Mouse (Mus musculus) monocyte, adult 5-6 weeks (primary cell): Measurements from ENCODE around the gene Clip4. TPM values are rescaled to one million over a fixed set of nuclear protein-coding genes. Genes with fewer than 3 reads are reported as not detected.

Experiments used
- ATAC-seq: fragments of 153-309, 156-312 bp; replicated peaks from 2 replicates; pipeline ENCODE4 v1.8.0; 2017; ENCODE audit warnings: mild to moderate bottlenecking; ENCODE audit not compliant: low TSS enrichment, insufficient number of reproducible peaks, severe bottlenecking, poor library complexity, low FRiP score
- total RNA-seq: library from RNA; stranded (forward); fragments of 200-1000, 200-491, 200-594 nt; gene quantifications from 3 replicates; pipeline ENCODE4 v1.2.3, GENCODE M21; 2017

Gene Clip4
- total RNA-seq, 1 experiment from 2014 or later, result 3.0 TPM

DNA sequence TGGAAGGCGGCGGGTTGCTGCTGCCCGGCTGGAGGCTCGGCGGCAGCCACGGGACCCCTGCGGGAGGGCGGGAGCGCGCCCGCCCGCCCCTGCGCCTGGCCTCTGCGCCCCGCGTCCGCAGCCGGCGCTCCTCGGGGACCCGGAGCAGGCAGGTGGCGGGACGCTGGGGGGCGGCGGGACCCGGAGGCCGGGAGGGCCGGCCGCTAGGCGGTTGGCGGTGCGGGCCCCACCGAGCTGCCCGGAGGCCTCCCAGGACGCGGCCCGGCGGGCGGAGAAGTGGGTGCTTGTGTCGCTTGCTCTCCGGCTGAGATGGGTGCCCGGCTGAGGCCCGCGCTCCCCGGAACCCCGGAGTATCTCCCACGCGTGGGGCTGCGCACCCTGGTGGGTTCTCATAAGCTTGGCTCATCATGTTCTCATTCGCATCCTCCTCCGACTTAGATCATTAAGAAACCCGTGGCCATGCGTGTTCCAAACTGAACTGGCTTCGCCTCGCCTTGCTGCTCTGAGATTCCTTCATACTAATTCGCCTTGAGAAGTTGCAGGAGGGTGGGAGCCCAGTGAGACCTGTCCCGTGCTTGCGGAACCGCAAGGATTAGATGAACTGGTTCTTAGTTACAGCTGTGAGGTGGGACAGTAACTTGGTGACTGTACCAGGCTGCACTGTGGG is 14.6 kb downstream of the Clip4 start:
- ATAC-seq, result no peak

DNA sequence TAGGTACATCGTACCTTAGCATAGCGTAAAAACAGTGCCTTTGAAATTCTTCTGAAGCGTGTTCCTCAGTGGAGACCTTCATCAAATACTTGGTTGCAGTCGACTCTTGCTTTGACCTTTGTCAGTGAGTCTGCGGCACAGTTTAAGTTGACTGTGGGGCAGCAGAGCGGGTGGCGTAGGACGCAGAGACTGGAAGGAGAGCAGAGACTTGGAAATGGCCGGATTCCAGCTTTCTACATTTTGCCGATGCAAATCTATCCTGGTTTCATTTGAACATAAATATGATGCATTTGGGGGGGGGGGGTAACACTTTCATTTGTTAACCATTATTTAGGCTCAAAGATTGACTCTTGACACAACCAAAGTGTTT is 15.1 kb downstream of the Clip4 start:
- no peak for ATAC-seq

DNA sequence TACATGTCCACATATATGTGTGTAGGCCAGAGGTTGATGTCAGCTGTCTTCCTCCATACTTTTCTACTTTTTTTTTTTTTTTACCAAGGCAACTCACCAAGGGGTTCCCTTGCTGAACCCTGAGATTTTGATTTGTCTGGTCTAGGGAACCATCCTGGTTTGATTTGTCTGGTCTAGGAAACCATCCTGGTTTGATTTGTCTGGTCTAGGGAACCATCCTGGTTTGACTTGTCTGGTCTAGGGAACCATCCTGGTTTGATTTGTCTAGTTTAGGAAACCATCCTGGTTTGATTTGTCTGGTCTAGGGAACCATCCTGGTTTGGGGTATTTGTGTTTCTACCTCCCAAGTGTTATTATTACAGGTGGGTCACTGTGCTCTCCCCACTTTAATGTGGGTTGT is 18.2 kb downstream of the Clip4 start:
- no peak for ATAC-seq

DNA sequence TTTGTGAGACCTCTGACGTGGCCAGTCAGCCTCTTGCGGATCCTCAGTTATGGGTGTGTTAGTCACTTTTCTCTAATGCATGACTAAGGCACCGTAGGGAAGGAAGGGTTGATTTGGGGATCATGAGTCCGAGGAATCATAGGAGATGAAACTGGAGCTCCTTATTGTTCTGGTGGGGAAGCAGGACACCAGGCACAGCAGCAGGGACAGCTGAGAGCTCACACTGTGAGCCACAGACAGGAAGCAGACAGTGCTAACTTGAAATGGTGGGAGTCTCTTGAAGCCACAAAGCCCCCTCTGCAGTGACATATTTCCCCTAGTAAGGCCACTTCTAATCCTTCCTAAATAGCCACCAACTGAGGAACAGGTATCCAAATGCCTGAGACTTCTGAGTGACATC is 22.8 kb downstream of the Clip4 start:
- no peak for ATAC-seq

DNA sequence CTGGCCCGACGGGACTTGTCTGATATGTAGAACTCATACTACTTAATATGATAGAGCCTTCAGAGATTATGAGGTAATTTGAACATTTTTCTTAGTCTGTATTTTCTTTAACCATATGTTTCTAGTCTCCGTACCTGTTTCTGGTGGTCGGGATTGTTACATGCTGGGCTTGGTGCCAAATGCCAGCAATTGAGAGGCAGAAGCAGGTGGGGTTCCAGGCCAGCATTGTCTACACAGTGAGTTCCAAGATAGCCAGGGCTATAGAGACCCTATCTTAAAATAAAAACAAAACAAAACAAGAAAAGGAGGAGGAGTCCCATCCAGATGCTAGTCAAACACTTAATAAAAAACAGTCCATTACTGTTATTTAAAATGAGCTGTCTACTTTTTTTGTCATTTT is 23.3 kb downstream of the Clip4 start:
- no peak for ATAC-seq

DNA sequence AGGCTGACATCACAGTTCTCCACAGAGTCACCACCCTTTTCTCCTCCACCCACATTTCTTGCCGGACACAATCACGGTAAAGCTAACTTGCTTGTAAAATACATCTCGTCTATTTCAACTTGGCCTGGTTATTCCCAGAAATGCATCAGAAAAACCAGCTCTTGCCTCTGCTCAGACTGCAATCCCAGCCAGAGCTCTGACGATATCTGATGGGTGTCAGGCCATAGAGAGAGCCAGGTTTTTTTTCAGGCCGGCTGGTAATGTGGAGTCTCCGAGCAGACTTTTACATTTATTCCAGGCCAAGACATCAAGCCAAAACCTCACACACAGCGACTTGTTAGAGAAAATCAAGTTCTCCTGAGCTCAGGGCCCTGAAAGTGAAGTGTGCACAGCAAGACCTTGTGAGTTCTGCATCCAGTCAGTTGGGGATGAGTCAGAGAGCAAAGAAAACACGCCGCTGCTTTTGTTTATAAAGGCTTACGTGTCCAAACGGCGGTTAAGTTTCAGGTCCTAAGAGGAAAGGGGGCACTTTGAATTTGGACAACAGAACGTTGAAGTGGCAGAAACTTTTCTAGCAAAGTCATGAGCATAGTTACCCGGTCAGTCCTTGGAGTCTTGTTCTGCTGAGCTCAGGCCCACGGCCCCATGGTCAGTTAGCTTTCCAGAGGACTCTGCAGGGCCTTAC is 27.4 kb downstream of the Clip4 start:
- ATAC-seq, result no peak

DNA sequence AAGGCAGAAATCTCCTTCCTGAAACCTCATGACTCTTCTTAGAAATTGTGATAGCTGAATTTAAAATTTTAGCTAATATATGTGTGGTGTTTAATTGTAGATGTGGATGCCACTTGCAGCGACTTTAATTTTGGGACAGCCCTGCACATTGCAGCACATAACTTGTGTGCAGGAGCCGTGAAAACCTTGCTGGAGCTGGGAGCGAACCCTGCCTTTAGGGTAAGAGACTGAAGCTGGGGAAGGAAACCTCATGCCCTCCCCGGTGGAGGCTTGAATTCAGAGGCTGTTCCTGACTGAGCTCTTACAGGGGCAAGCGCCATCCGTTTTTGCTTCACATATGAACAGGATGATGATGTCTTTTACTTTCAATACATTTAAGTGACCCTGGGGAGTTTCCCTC is 35.2 kb downstream of the Clip4 start:
- no peak for ATAC-seq

DNA sequence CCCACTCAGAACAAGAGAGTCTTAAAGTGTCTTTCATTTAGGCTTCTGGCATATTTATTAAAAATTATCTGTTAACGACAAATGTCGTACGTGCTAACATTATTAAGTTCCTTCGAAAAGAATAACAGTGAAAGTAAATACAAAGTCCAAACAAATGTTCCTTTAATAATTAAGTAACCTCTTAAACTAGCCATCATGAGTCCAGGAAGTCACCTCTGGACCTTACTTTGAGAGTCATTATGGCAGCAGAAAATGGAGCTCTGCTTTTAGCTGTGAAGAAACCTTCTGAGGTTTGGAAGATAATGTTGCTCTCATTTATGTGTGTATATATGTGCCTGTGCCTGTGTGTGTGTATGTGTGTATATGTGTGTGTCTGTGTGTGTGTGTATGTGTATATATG is 35.6 kb downstream of the Clip4 start:
- ATAC-seq, result no peak

DNA sequence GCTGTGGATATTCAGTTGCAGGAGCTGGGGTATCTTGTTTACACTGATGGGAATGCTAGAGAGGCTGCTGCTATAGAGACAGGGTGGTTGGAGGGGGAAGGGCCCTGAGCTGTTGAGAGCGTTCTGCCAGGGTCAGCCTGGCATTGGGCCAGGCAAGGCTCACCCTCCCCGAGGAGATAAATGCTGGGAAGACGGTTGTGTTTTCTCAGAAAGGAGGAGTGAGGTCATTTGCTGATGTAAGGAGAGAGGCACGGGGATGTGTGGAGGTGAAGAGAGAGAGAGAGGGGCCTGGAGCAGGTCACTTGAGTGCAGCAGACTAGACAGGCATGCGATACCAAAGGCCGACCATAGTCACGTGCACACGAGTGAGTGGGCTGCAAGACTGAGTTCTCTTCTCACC is 42.8 kb downstream of the Clip4 start:
- ATAC-seq, result no peak

DNA sequence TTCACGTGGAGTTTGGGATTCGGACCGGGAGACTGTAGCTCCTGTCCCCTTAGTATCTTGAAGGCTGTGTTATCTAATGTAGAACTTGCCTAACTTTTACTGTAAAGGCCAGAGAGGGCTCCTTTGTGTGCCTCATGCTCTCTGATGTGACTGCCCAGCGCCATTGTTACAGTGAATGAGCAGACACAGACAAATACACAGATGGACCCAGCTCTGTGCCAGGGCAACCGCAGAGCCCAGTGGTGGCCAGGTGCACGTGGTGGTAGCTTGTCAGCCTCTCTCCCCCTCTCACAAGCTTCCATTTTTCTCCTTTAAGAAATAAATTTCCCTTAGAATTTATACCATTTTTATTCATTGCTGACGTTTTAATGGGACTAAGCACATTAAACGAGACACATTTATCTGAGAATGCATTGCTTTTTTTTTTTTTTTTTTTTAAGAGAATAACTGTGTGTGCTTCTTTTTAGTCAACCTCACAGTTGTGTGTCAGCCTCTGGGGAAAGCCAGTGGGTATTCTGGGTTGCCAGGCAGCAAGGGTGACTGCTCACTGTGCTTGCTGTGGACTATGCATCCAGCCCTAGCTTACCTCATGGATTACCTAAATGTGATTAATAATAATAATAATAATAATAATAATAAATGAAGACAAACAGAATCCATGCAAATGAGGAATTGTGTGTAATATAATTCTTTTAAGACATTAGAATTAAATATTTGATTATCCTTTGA is 48.0 kb downstream of the Clip4 start:
- ATAC-seq, result no peak

DNA sequence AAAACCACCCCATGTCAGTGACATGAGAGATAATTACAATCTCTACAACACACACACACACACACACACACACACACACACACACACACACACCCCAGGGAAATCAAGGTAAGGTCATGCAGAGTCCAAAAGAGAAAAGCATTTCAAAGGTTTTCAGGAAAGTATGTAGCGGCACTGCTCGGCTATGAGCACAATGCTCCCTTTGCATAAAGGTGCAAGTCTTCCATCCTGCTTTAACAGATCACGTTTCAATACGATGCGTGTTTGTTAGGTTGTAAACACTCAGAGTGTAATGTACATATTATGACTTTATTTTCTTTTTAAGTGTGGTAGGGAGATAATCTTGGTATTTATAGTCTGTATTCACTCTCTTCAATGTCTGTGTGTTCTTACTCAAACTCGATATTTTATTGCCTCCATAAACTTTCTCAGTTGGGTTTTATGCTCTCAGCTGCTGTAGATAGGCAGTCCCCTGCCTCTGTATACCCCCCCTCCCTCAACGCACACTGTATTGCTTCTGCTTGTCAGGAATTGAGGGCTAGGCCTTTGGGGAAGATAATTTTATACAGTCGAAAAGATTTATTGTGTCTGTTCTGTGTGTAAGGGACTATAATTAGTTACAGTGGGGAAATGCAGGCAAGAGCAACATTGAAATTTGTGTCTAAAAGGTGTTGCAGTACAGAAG is 55.5 kb downstream of the Clip4 start:
- ATAC-seq, result no peak

DNA sequence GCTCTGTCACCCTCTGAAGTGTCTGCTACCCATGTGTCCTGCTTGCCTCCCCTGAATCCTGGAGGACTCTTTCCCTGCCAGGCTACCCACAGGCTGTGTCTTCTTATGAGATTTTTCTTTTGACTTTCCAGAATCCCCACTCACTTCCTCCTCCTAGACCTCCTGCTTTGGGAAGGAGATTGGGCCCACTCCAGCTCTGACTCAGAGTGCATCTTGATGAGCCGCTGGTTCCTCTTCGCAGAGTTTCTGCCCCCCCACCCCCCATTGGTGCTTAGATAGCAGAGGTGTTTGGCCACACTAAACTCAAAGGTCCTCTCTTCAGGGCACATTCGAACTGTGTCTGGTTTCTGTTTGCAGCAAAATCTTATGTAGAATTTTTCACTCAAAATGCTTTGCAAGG is 58.3 kb downstream of the Clip4 start:
- ATAC-seq, result no peak

DNA sequence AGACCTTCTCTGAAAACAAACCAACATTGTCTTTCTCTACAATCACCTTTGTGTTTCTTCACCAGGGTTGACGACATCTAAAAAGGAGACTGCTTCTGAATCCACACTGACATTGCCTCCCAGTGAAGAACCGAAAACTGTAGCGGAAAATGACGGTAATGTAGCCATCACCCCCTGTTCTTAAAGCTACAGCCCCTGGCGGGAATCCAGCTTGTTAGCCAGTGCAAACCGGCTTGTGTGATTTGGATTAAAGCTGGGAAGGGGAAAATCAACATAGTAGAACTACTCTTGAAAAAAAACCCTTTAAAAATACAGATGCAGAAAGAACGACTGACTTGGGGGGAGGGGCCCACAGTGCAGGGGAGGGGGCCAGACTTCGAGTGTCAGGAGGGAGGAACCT is 59.4 kb downstream of the Clip4 start:
- ATAC-seq, result no peak

DNA sequence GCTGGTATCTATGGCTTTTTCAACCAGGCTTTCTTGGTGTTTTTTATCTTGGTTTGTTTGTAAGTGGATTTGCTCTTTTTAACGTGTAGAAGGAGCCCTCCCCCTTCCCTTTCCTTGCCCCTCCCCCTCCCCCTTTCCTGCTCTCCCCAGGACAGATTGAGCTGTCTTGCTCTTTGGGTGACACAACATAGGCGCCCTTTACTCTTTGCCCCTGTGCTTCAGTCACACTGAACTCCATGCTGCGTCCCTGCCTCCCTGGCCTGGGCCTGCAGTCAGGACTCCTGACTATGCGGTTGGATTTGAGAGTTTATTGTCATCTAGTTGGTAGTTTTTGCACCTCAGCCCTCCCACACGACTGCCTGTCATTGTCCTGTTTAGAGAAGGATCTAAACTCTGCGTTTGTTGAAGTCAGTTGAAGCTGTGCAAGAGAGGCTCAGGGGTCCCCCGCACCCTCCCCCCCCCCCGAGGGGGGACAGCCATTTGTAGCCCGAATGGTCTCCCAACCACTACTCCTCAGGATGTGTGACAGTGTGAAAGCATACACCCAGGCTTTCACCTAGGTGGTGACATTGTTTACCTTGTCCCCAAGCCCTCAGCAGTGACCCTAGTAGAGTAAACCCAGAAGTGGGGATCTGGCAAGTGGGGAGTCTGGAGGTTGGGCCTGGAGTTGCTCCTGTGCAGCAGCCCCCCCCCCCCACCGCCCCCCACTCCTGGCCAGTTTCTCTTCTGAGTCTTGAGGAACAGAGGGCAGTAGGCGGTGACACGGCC is 60.6 kb downstream of the Clip4 start:
- no peak for ATAC-seq

DNA sequence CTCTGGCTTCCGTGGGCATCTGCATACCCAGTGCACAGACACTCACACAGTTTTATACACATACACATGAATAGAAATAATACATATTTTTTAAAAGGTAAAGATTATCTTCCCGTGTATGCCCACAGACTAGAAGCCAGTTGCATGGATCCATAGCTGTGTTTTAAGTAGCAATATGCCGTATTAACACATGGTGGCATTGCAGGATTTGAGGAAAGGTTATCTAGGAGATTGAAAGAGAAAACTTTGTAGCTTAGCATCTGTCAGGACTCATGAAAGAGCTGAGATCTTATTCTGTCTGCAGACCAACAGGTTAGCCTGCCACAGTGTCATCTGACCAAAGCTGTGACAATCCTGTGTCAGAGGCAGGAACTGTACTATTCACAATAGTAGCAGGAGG is 63.7 kb downstream of the Clip4 start:
- ATAC-seq, result no peak

DNA sequence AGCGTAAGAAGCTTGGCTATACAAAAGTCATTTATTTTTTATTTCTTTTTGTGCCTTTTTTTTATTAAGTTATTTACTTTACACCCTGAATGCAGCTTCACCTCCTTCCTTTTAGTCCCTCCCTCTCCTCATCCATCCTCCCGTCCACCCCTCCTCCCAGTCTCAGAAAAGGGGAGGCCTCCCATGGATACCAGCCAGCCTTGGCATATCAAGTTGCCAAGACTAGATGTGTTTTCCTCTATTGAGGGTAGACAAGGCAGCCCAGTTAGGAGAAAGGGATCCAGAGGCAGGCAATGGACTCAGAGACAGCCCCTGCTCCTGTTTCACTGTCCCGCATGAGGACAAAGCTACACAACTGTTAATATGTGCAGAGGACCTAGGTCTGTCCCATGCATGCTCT is 93.9 kb downstream of the Clip4 start:
- no peak for ATAC-seq

DNA sequence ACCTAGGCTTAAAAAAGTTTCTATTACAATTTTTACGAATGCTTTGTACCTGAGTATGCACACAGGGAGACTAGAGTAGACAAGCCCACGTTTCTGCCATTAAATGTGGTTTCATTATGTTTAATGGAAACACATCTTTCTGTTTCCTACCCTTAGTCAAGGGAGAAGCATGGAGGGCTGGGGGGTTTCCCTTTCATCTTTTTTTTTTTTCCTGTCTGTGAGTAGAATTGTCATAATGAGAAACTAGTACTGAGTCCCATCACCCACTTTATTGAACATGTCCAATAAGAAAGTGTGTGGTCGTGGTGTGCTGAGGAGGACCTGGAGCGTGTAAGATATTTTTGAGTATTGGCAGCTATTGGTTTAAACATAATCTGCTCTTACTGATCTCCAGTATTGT is 94.6 kb downstream of the Clip4 start:
- no peak for ATAC-seq

DNA sequence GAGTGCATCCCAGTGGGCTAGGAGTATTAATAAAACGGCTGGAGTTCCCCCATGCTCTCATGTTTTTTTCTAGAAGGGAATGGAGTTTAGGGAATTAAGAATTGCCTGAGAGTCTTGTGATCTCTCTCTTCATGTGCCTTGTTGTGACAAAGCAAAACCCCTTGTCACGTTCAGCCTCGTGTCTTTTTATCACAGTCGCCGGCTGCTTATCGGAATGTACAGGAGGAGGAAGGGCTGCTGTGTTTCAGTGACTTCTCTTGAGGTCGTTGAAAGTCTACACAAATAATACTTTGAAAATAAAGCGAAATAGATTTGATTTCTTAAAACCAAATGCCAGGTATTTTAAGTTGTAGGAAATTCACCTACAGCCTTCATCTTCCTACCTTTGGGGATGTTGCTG is 95.8 kb downstream of the Clip4 start:
- ATAC-seq, result no peak

DNA sequence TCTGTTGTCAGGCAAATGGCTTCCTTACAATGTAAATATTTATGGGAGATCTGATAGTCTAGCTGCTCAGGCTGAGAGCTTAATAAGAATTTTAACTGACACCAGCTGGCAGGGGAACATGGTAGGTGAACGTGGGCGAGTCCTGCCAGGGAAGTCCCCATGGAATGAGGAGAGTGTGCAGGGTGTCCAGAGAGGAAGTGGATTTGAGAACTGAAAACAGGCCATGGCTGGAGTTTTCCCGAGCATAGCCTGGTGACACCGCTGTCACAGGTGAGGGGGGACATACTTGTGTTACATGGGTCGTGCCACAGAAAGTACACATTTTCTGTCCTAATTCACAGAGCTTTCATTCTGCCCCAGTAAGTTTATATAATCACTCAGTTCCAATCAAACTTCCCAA is 97.2 kb downstream of the Clip4 start:
- no peak for ATAC-seq
